Mouse (Mus musculus): ENCODE measurements at regions not wholly inside any gene's neighbourhood (a gene's known extent, or its start where the extent isn't known, plus 50 kb on each side); places are given as distances from the start of the nearest gene placed in this dataset.

DNA sequence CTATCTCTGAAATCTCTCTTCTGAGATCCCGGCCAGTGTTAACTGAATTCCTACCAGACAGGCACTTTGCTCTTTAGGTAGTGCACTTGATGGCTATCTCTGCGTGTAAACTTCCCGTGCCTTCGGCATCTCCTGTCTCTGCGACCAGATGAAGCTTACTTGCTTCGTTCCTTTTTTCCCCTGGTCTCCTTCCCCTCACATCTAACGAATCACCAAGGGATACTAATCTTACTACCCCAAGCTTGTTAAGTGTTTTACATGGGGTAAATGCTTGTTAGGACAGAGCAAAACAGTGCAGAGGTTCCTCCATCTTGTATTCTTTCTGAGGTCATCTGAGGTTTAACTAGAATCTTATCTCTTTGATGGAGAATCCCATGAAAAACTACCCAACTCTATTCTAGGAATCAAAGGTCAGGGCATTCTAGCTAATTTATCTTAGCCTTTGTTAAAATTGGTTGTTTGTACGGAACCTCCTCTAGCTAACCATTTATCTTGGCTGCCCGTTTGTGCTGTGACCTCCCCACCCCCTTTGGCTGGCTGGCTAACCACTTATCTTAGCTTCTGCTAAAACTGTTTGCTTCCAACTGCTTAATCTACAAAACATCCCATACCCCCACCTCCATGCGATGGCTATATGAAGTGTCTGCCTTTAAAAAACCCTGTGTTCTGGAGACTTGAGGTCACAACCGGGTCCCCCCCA is 74.5 kb downstream of the Phlda1 start (continued):
- peak; percentile 93 for TF ChIP-seq MYB (IDR thresholded peaks at IDR 0.05; ENCODE audit: low read depth, low read length)
- TF ChIP-seq RCOR1 (IDR thresholded peaks at IDR 0.05; ENCODE audit: low read depth, low read length): peak; percentile 73
- no peak for TF ChIP-seq UBTF (IDR thresholded peaks at IDR 0.05; ENCODE audit: borderline replicate concordance, insufficient read depth, low read depth, low read length)
- TF ChIP-seq BHLHE40 (IDR thresholded peaks at IDR 0.05; ENCODE audit: borderline replicate concordance, low read depth, low read length): peak; percentile 29; the same call in 1 of the 2 replicates
- peak; percentile 84 for TF ChIP-seq TCF12 (IDR thresholded peaks at IDR 0.05; ENCODE audit: low read depth, low read length)
- no peak for TF ChIP-seq NRF1 (IDR thresholded peaks at IDR 0.05; ENCODE audit: insufficient read depth, low read depth, low read length, poor library complexity, severe bottlenecking)
- peak; percentile 75 for TF ChIP-seq GATA1 (IDR thresholded peaks at IDR 0.05; ENCODE audit: low read depth, low read length)
- TF ChIP-seq POLR2AphosphoS5 (IDR thresholded peaks at IDR 0.05; ENCODE audit: borderline replicate concordance, low read depth, low read length): no peak

DNA sequence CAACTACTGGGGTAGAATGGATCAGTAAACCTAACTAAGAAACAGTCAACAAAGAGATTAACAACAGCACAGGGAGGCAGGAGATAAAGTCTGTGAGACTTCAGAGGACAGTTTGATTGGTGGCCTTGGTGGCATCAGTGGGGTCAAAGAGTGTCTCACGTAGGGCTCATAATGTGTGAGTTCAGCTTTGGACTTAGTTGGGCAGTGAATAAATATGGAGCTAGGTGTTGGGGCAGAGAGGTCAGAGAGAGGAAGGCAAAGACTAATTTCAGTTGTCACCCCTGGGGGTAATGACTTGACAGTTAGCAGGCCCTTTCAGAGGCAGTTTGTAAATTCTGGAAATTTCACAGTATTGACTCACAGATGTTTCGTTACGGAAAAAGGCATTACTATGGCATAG is 75.8 kb downstream of the Phlda1 start:
- H3K9ac ChIP-seq (ENCODE audit: control insufficient read depth, low read depth, low read length, poor library complexity, severe bottlenecking): no peak overlapping the region
- DNase-seq (ENCODE audit: low read depth, low spot score): no peak
- TF ChIP-seq RCOR1 (IDR thresholded peaks at IDR 0.05; ENCODE audit: low read depth, low read length) (no peak), EP300 (IDR thresholded peaks at IDR 0.05; ENCODE audit: low read depth in 1 of 2, low read length in 2 of 2) (0 out of 4 replicates have a peak, but pooled peaks of 1 of the 2 experiments have one; percentile 7)
- H3K36me3 ChIP-seq (ENCODE audit: control insufficient read depth in 1 of 2, insufficient read depth in 2 of 2, low read length in 2 of 2): peaks cover 0 to 47% of the 10 kb centered on the region in 2 experiments; a peak in 2 of 4 replicates
- H3K27ac ChIP-seq (ENCODE audit: control insufficient read depth, low read depth, low read length): peak overlapping the region; percentile 85; the same call in 1 of the 2 replicates
- H3K4me3 ChIP-seq (ENCODE audit: control insufficient read depth in 1 of 2, insufficient read depth in 1 of 2, low read depth in 2 of 2, low read length in 2 of 2): no peak overlapping the region
- H3K4me1 ChIP-seq (ENCODE audit: control insufficient read depth in 1 of 2, insufficient read depth in 2 of 2, low read length in 2 of 2): peaks cover 20 to 41% of the 10 kb centered on the region in 2 experiments
- H3K79me2 ChIP-seq (ENCODE audit: control insufficient read depth, insufficient read depth, low read length, poor library complexity): no peaks in the 10 kb centered on the region
- no peaks in the 10 kb centered on the region for H3K27me3 ChIP-seq (ENCODE audit: control insufficient read depth in 1 of 2, insufficient read depth in 2 of 2, low read length in 2 of 2)
- no peaks in the 10 kb centered on the region for H3K9me3 ChIP-seq (replicated peaks; ENCODE audit: insufficient read depth, low read length)

DNA sequence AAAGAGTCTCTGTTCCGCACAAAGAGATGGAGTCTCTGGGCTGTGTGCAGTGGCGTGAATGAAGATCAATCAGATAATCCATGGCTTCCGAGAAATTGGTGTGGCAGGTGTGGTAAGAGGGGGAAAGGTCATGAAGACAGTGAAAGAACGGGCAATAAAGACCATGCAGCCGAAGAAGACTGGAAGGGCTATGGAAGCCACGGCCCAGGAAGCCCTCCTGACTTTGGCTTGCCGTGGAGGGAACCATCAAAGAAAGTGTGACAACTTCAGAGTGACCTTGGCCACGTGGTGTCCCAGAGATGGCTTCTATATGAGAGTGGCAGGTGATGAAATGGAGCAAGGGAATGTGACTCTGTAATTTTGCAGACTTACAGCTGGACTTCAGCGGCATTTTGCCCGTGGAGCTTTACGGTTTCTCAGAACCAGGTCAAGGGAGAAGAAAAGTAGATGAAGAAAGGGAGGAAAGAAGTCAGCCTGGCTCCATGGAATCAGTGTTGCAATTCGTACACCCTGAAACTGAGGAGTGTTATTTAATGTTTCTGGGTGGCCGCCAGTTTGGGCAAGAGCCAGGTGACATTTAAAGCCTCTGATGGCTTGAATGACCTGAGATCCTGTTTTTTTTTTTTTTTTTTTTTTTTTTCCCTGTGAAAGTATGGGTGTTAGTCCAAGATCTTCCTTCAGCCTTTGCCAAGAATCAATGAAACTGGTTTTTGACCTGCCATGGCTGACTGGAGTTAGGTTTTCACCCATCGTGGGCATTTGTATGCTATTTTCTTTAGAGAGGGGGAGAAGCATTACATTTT is 76.4 kb downstream of the Phlda1 start:
- H3K9me3 ChIP-seq (replicated peaks; ENCODE audit: insufficient read depth, low read length): no peaks in the 10 kb centered on the region
- H3K36me3 ChIP-seq (ENCODE audit: control insufficient read depth in 1 of 2, insufficient read depth in 2 of 2, low read length in 2 of 2): peaks cover 0 to 49% of the 10 kb centered on the region in 2 experiments; a peak in 2 of 4 replicates
- H3K9ac ChIP-seq (ENCODE audit: control insufficient read depth, low read depth, low read length, poor library complexity, severe bottlenecking): peak overlapping the region; percentile 54
- H3K4me3 ChIP-seq (ENCODE audit: control insufficient read depth in 1 of 2, insufficient read depth in 1 of 2, low read depth in 2 of 2, low read length in 2 of 2): peak overlapping the region; percentile 42 to 57
- peak; percentile 35 for TF ChIP-seq MAX (IDR thresholded peaks at IDR 0.05; ENCODE audit: low read length)
- peak; percentile 91 for TF ChIP-seq ZNF384 (IDR thresholded peaks at IDR 0.05; ENCODE audit: low read depth, low read length)
- TF ChIP-seq POLR2AphosphoS5 (IDR thresholded peaks at IDR 0.05; ENCODE audit: borderline replicate concordance, low read depth, low read length): no peak
- peak; percentile 36 for DNase-seq (ENCODE audit: low read depth, low spot score)
- no peaks in the 10 kb centered on the region for H3K27me3 ChIP-seq (ENCODE audit: control insufficient read depth in 1 of 2, insufficient read depth in 2 of 2, low read length in 2 of 2)
- peak overlapping the region; percentile 85 for H3K27ac ChIP-seq (ENCODE audit: control insufficient read depth, low read depth, low read length)
- peaks cover 24 to 39% of the 10 kb centered on the region in 2 experiments for H3K4me1 ChIP-seq (ENCODE audit: control insufficient read depth in 1 of 2, insufficient read depth in 2 of 2, low read length in 2 of 2)
- H3K79me2 ChIP-seq (ENCODE audit: control insufficient read depth, insufficient read depth, low read length, poor library complexity): no peaks in the 10 kb centered on the region

Data from MEL (cell line).